Mouse (Mus musculus) heart, postnatal 0 days (tissue): ENCODE data around the gene Grcc10.

Experiments used
- CTCF ChIP-seq: IDR thresholded peaks from 2 replicates; pipeline ENCODE4 v1.5.1; 2016; ENCODE audit warnings: antibody characterized with exemption, control low read depth, low read depth
- EP300 ChIP-seq: IDR thresholded peaks from 2 replicates; pipeline ENCODE4 v1.6.1; 2016; ENCODE audit warnings: antibody characterized with exemption, low read depth

- TF ChIP-seq CTCF (no peak), EP300 (no peak)
These were observed 44.6 kb downstream of the Grcc10 start for GRCm38 (mm10) chr6:124696441-124697150.
